Mouse (Mus musculus): ENCODE measurements around the gene Gm6614. TPM values are rescaled to one million over a fixed set of nuclear protein-coding genes. Genes with fewer than 3 reads are reported as not detected.
"Not testable (repeated sequence)": the region's sequence is repeated elsewhere in the genome, so short reads cannot be mapped to it uniquely, and the experiment has no call there.

The Gm6614 gene
- polyA plus RNA-seq (2017; shearing (Covaris generic)), result not detected

GRCm38 (mm10) chr6:142011364-142011955 is at the start of gene Gm6614:
TSS of gene Gm6614 (minus strand) at chr6:142011414.
- ATAC-seq, result no peak

- not testable (repeated sequence) for ATAC-seq
Observed at GRCm38 (mm10) chr6:142058281-142058680, 47.1 kb upstream of the Gm6614 start.

- ATAC-seq, result no peak
Observed at GRCm38 (mm10) chr6:142047689-142048088, 36.5 kb upstream of the Gm6614 start.

- ATAC-seq, result no peak
Observed at GRCm38 (mm10) chr6:142045746-142046145, 34.5 kb upstream of the Gm6614 start.

GRCm38 (mm10) chr6:142041896-142042295 is 30.7 kb upstream of the Gm6614 start:
- no peak for ATAC-seq

- ATAC-seq, result peak; percentile 34
Observed at GRCm38 (mm10) chr6:142040306-142041175, 29.3 kb upstream of the Gm6614 start.

- ATAC-seq, result no peak
Observed at GRCm38 (mm10) chr6:142035771-142036170, 24.6 kb upstream of the Gm6614 start.

GRCm38 (mm10) chr6:142021671-142022070 is 10.5 kb upstream of the Gm6614 start:
- ATAC-seq, result no peak

GRCm38 (mm10) chr6:141986772-141987171 is 24.4 kb downstream of the Gm6614 start:
- ATAC-seq, result no peak

- ATAC-seq, result no peak
Observed at GRCm38 (mm10) chr6:141984644-141985043, 26.6 kb downstream of the Gm6614 start.

- no peak for ATAC-seq
Observed at GRCm38 (mm10) chr6:141962420-141962819, 48.8 kb downstream of the Gm6614 start.

- ATAC-seq, result no peak
Observed at GRCm38 (mm10) chr6:141961861-141962260, 49.4 kb downstream of the Gm6614 start.

GRCm38 (mm10) chr6:141960482-141960881 is 50.7 kb downstream of the Gm6614 start:
- no peak for ATAC-seq

GRCm38 (mm10) chr6:141946862-141947261 is 64.4 kb downstream of the Gm6614 start, which contains the start of gene Slco1a1:
TSS of gene Slco1a1 (minus strand) at chr6:141946962.
- no peak for ATAC-seq

- no peak for ATAC-seq
Observed at GRCm38 (mm10) chr6:141940451-141940850, 70.8 kb downstream of the Gm6614 start.

Other genes with a start within 250 kb of the Gm6614 start
- gene Gm5724, start 237.6 kb downstream of the Gm6614 start, polyA plus RNA-seq (2017; shearing (Covaris generic)), result not detected
- under 1 TPM in 1 of 2 experiments, not detected in 1; 0.43 TPM for gene Slco1a4, start 155.2 kb downstream of the Gm6614 start, polyA plus RNA-seq (2017; shearing (Covaris generic))
- not detected for gene Slco1a1, start 64.5 kb downstream of the Gm6614 start, polyA plus RNA-seq (2017; shearing (Covaris generic))
- 1 to 10 TPM in 1 of 2 experiments, not detected in 1; 2.3 TPM for gene Slco1a6, start 197.1 kb upstream of the Gm6614 start, polyA plus RNA-seq (2017; shearing (Covaris generic))

Data from CD4-positive, CD25-positive, alpha-beta regulatory T cell, adult 4 months (primary cell).